17 mouse cellular contexts compared by ENCODE assay signal in genomic region chr8:47820914-47821772, GRCm38 (mm10). TPM values are rescaled to one million over a fixed set of nuclear protein-coding genes. Genes with fewer than 3 reads are reported as not detected.
"Had no signal": no experiment of that assay in that cellular context is flagged by ENCODE, and none has a peak within 500 bp of the region (broad histone marks: within the 10 kb centered on the region; RNA-seq: fewer than 3 reads in every experiment).

No protein-coding gene starts in this region.

- H3K9ac ChIP-seq: intestine, embryonic 15.5 days; limb, embryonic 12.5 days; liver, embryonic 13.5 days; liver, postnatal 0 days; lung, embryonic 15.5 days; midbrain, embryonic 12.5 days had no signal

- H3K4me1 ChIP-seq: limb, embryonic 12.5 days; liver, embryonic 13.5 days; lung, embryonic 15.5 days; megakaryocyte, embryonic 14.5 days had no signal

- H3K9me3 ChIP-seq: intestine, embryonic 15.5 days; limb, embryonic 12.5 days; liver, embryonic 13.5 days; lung, embryonic 15.5 days; midbrain, embryonic 12.5 days had no signal

- H3K4me2 ChIP-seq: intestine, embryonic 15.5 days; limb, embryonic 12.5 days; liver, embryonic 13.5 days; lung, embryonic 15.5 days; midbrain, embryonic 12.5 days had no signal

- H3K36me3 ChIP-seq: intestine, embryonic 15.5 days; limb, embryonic 12.5 days; liver, embryonic 13.5 days; lung, embryonic 15.5 days; midbrain, embryonic 12.5 days had no signal

- H3K27me3 ChIP-seq: intestine, embryonic 15.5 days; limb, embryonic 12.5 days; liver, embryonic 13.5 days; lung, embryonic 15.5 days; megakaryocyte, embryonic 14.5 days; midbrain, embryonic 12.5 days had no signal

- ATAC-seq: intestine, embryonic 15.5 days; liver, postnatal 0 days had no signal

- H3K4me3 ChIP-seq: intestine, embryonic 15.5 days; layer of hippocampus, adult 2 months; limb, embryonic 12.5 days; liver, embryonic 13.5 days; lung, embryonic 15.5 days; megakaryocyte, embryonic 14.5 days; midbrain, embryonic 12.5 days had no signal

- DNase-seq: liver; liver, embryonic 13.5 days; liver, postnatal 0 days; lung, postnatal 14 days; right cerebral cortex, postnatal 4 days; spleen, adult 18-20 months; thymus, postnatal 4 days had no signal

- H3K27ac ChIP-seq: intestine, embryonic 15.5 days; layer of hippocampus, adult 2 months; limb, embryonic 12.5 days; liver, embryonic 13.5 days; lung, embryonic 15.5 days; macrophage; midbrain, embryonic 12.5 days had no signal

RNA-seq across cellular contexts. Expression of gene Cldn24, which starts 0.8 kb away (rescaled TPM):
- polyA plus RNA-seq: intestine, embryonic 15.5 days; limb, embryonic 12.5 days; liver, embryonic 13.5 days; liver, postnatal 0 days; lung, embryonic 15.5 days; macrophage; midbrain, embryonic 12.5 days; midbrain, postnatal 0 days; neural tube, embryonic 14.5 days; stomach, embryonic 14.5 days had no signal

RNA-seq across cellular contexts. Expression of gene Cldn22, which starts 3.1 kb away (rescaled TPM):
- polyA plus RNA-seq: intestine, embryonic 15.5 days; limb, embryonic 12.5 days; liver, embryonic 13.5 days; liver, postnatal 0 days; lung, embryonic 15.5 days; macrophage; midbrain, embryonic 12.5 days; midbrain, postnatal 0 days; neural tube, embryonic 14.5 days; stomach, embryonic 14.5 days had no signal
